9 mouse cellular contexts compared by ENCODE assay signal in genomic region chr16:93766956-93767355, GRCm38 (mm10). TPM values are rescaled to one million over a fixed set of nuclear protein-coding genes. Genes with fewer than 3 reads are reported as not detected.
DNase-seq lines count a peak whose midpoint lies in the region; ATAC-seq lines count a peak whose summit lies in the region.
"Had no signal": no experiment of that assay in that cellular context is flagged by ENCODE, and none has a peak within 500 bp of the region (broad histone marks: within the 10 kb centered on the region; RNA-seq: fewer than 3 reads in every experiment).

No protein-coding gene starts in this region.

- H3K27ac ChIP-seq in liver, embryonic 16.5 days (ENCODE audit: low read length), result no peak overlapping the region
- H3K27ac ChIP-seq: midbrain, embryonic 12.5 days had no signal

- ATAC-seq in liver, embryonic 16.5 days (ENCODE audit: low read depth), result peak; percentile 42; the same call in 1 of the 2 replicates

- H3K4me2 ChIP-seq in liver, embryonic 16.5 days (ENCODE audit: low read depth, low read length), result no peak overlapping the region
- H3K4me2 ChIP-seq: midbrain, embryonic 12.5 days had no signal

- no peaks in the 10 kb centered on the region for H3K27me3 ChIP-seq in liver, embryonic 16.5 days (ENCODE audit: control insufficient read depth, insufficient read depth, low read depth, low read length)
- H3K27me3 ChIP-seq: midbrain, embryonic 12.5 days had no signal

- H3K4me3 ChIP-seq in liver, embryonic 16.5 days (ENCODE audit: low read depth, low read length), result no peak overlapping the region
- H3K4me3 ChIP-seq: midbrain, embryonic 12.5 days had no signal

- peaks cover 20% of the 10 kb centered on the region for H3K36me3 ChIP-seq in liver, embryonic 16.5 days (ENCODE audit: control insufficient read depth, insufficient read depth)

- 42% methylated on average over 4 of the region's 4 CpGs for WGBS in liver, embryonic 16.5 days (ENCODE audit: insufficient replicate concordance)

- peaks cover 7% of the 10 kb centered on the region for H3K4me1 ChIP-seq in liver, embryonic 16.5 days (ENCODE audit: control insufficient read depth, low read depth, low read length)
- H3K4me1 ChIP-seq: midbrain, embryonic 12.5 days had no signal

- DNase-seq in adrenal gland, adult 2 months, result peak; percentile 57
- no peak for DNase-seq in adrenal gland, adult 18-20 months (ENCODE audit: low spot score in 2 of 2)
- peak; percentile 23 for DNase-seq in ovary, postnatal 36 days (ENCODE audit: low spot score)
- no peak for DNase-seq in ovary, postnatal 14 days (ENCODE audit: low spot score)
- DNase-seq in cerebellum, postnatal 10 days, result peak; percentile 79 to 81
- peak; percentile 56 for DNase-seq in induced T-regulatory cell, adult 2 months (ENCODE audit: low read depth)
- peak; percentile 27 for DNase-seq in skeletal muscle tissue, adult 2 months (ENCODE audit: low read depth, low spot score)

- no peak overlapping the region for H3K9ac ChIP-seq in liver, embryonic 16.5 days (ENCODE audit: low read depth, low read length)
- H3K9ac ChIP-seq: midbrain, embryonic 12.5 days had no signal

- no peaks in the 10 kb centered on the region for H3K9me3 ChIP-seq in liver, embryonic 16.5 days (replicated peaks; ENCODE audit: control insufficient read depth, low read length)
- H3K9me3 ChIP-seq: midbrain, embryonic 12.5 days had no signal

RNA-seq across cellular contexts. Expression of gene Dop1b, which starts 55.3 kb away (rescaled TPM):
- 10 to 100 TPM; 17.4 to 17.5 TPM for total RNA-seq in adrenal gland, adult 2 months (2021)
- polyA plus RNA-seq in adrenal gland, adult 2 months (2012; rRNA removed), result 25.3 and 25.4 TPM in 2 replicates
- 10 to 100 TPM; 17.6 to 21.8 TPM for total RNA-seq in adrenal gland, adult 18-20 months (2021)
- 17.2 and 21.6 TPM in 2 replicates for polyA plus RNA-seq in liver, embryonic 16.5 days (2015; fragmentation: Nextera tagmentation; extraction: Ambion mirVana)

Comparison
In these comparisons a context has a peak if more than half of its experiments do, and no peak if none do; other contexts are left out.
1. DNase-seq: peak in adrenal gland, adult 2 months (single experiment), ovary, postnatal 36 days (single experiment), cerebellum, postnatal 10 days (2 of 2), induced T-regulatory cell, adult 2 months (single experiment) and skeletal muscle tissue, adult 2 months (single experiment); none in adrenal gland, adult 18-20 months (0 of 2) and ovary, postnatal 14 days (single experiment).